Mouse (Mus musculus) intestine, postnatal 0 days (tissue): ENCODE results near the gene Ubr1. TPM values are rescaled to one million over a fixed set of nuclear protein-coding genes. Genes with fewer than 3 reads are reported as not detected.
A peak's percentile ranks its signal among the peaks of the same experiment; 100 is the strongest.

Experiments used
- ATAC-seq: fragments of 200-750 bp; cut with Nextera tagmentation; 2 replicates; pipeline ENCODE4 v1.8.0; 2017; ENCODE audit warnings: mild to moderate bottlenecking, moderate TSS enrichment, moderate library complexity
- H3K27ac ChIP-seq: fragments of 300-500 bp; sonication (generic); 2 replicates; pipeline ENCODE4 v1.5.1; 2014; ENCODE audit warnings: mild to moderate bottlenecking, low read depth, low read length, moderate library complexity
- H3K27me3 ChIP-seq: fragments of 300-500 bp; sonication (generic); replicated peaks from 2 replicates; pipeline ENCODE4 v1.6.1; 2014; ENCODE audit warnings: low read length, mixed read lengths; ENCODE audit not compliant: control insufficient read depth, insufficient read depth
- H3K36me3 ChIP-seq: fragments of 300-500 bp; sonication (generic); 2 replicates; pipeline ENCODE4 v1.6.1; 2014; ENCODE audit warnings: mild to moderate bottlenecking, moderate library complexity; ENCODE audit not compliant: control insufficient read depth, insufficient read depth
- H3K4me1 ChIP-seq: fragments of 300-500 bp; sonication (generic); replicated peaks from 2 replicates; pipeline ENCODE4 v1.6.1; 2014; ENCODE audit warnings: antibody characterized with exemption, low read length, mixed read lengths; ENCODE audit not compliant: control insufficient read depth, insufficient read depth
- H3K4me2 ChIP-seq: fragments of 300-500 bp; sonication (generic); replicated peaks from 2 replicates; pipeline ENCODE4 v1.6.1; 2014; ENCODE audit warnings: low read depth, mild to moderate bottlenecking, moderate library complexity
- H3K4me3 ChIP-seq: fragments of 300-500 bp; sonication (generic); 2 replicates; pipeline ENCODE4 v1.5.1; 2014; ENCODE audit warnings: low read depth, low read length
- H3K9ac ChIP-seq: fragments of 300-500 bp; sonication (generic); 2 replicates; pipeline ENCODE4 v1.6.1; 2014; ENCODE audit warnings: mild to moderate bottlenecking, low read depth, low read length
- H3K9me3 ChIP-seq: fragments of 300-500 bp; sonication (generic); 2 replicates; pipeline ENCODE4 v1.6.1; 2016; ENCODE audit warnings: mixed run types; ENCODE audit not compliant: control insufficient read depth
- CTCF ChIP-seq: sonication (generic); IDR thresholded peaks from 2 replicates; pipeline ENCODE4 v1.5.1; 2016; ENCODE audit warnings: low read depth, mild to moderate bottlenecking, control low read depth, antibody characterized with exemption, moderate library complexity
- WGBS: fragments of 180-500 bp; shearing (Covaris S2); extraction: QIAGEN DNeasy Blood & Tissue Kit; methylation state at CpG from one replicate; pipeline ENCODE4 v1.1.7; 2014; 5-methylcytosine and 5-hydroxymethylcytosine counted together
- polyA plus RNA-seq: library from polyadenylated mRNA; unstranded; fragments of >200 nt; fragmentation: Nextera tagmentation; extraction: Ambion mirVana; gene quantifications from 2 replicates; pipeline ENCODE4 v1.2.1, GENCODE M21; 2015

The Ubr1 gene
- polyA plus RNA-seq, 1 experiment from 2014 or later = 6.5 TPM

- TF ChIP-seq CTCF = no peak
Measured at GRCm38 (mm10) chr2:120858131-120858530, 112.4 kb downstream of the Ubr1 start.

GRCm38 (mm10) chr2:120853151-120853550, 117.4 kb downstream of the Ubr1 start:
- Histone ChIP-seq H3K4me1 (no peaks in the 10 kb centered on the region), H3K36me3 (no peaks in the 10 kb centered on the region), H3K9me3 (no peaks in the 10 kb centered on the region), H3K27me3 (no peaks in the 10 kb centered on the region), H3K27ac (no peak overlapping the region; the same call in 1 of the 2 replicates), H3K4me3 (no peak overlapping the region), H3K4me2 (no peak overlapping the region), H3K9ac (no peak overlapping the region)
- WGBS = 62% methylated on average over 3 of the region's 3 CpGs
- no peak for TF ChIP-seq CTCF
- ATAC-seq = no peak

More at GRCm38 (mm10) chr2:120858131-120858530, 112.4 kb downstream of the Ubr1 start:
- no peak overlapping the region for H3K27ac ChIP-seq
- H3K27me3 ChIP-seq = no peaks in the 10 kb centered on the region
- no peak overlapping the region for H3K9ac ChIP-seq
- H3K4me2 ChIP-seq = no peak overlapping the region
- peaks cover 14% of the 10 kb centered on the region; the same call in 1 of the 2 replicates for H3K36me3 ChIP-seq
- ATAC-seq = no peak
- 93% methylated on average over 3 of the region's 3 CpGs for WGBS
- no peaks in the 10 kb centered on the region for H3K9me3 ChIP-seq
- H3K4me3 ChIP-seq = no peak overlapping the region
- H3K4me1 ChIP-seq = no peaks in the 10 kb centered on the region

GRCm38 (mm10) chr2:120852626-120853025, 117.9 kb downstream of the Ubr1 start:
- Histone ChIP-seq H3K36me3 (no peaks in the 10 kb centered on the region), H3K9ac (no peak overlapping the region), H3K27ac (no peak overlapping the region), H3K27me3 (no peaks in the 10 kb centered on the region), H3K9me3 (no peaks in the 10 kb centered on the region), H3K4me2 (no peak overlapping the region), H3K4me3 (no peak overlapping the region), H3K4me1 (no peaks in the 10 kb centered on the region)
- WGBS = 27% methylated on average over 1 of the region's 1 CpGs
- TF ChIP-seq CTCF = no peak
- ATAC-seq = no peak

- Histone ChIP-seq H3K4me3 (peak within 1 kb of the TSS; percentile 85), H3K36me3 (no peaks in the 10 kb centered on the region), H3K27ac (0 out of 2 replicates have a peak within 1 kb of the TSS, but pooled peaks have one; percentile 24), H3K4me1 (no peaks in the 10 kb centered on the region), H3K4me2 (peak within 1 kb of the TSS; percentile 72), H3K27me3 (no peaks in the 10 kb centered on the region), H3K9me3 (no peaks in the 10 kb centered on the region), H3K9ac (peak within 1 kb of the TSS; percentile 75)
- 1% methylated on average over 39 of the region's 39 CpGs for WGBS
- ATAC-seq = peak; percentile 99
- TF ChIP-seq CTCF = peak; percentile 43
Measured at GRCm38 (mm10) chr2:120850424-120851082, 120.0 kb downstream of the Ubr1 start, which contains the start of gene Ttbk2. Gene Ttbk2, minus strand, starts transcription at chr2:120850604.

GRCm38 (mm10) chr2:120849449-120850423, 120.8 kb downstream of the Ubr1 start, which contains the start of gene Cdan1:
Gene Cdan1, minus strand, starts transcription at chr2:120850128.
- Histone ChIP-seq H3K27ac (0 out of 2 replicates have a peak within 1 kb of the TSS, but pooled peaks have one; percentile 24), H3K4me2 (peak within 1 kb of the TSS; percentile 72), H3K9ac (peak within 1 kb of the TSS; percentile 75), H3K9me3 (no peaks in the 10 kb centered on the region), H3K4me3 (peak within 1 kb of the TSS; percentile 85), H3K4me1 (no peaks in the 10 kb centered on the region), H3K27me3 (no peaks in the 10 kb centered on the region), H3K36me3 (no peaks in the 10 kb centered on the region)
- TF ChIP-seq CTCF = no peak
- 1% methylated on average over 52 of the region's 71 CpGs for WGBS
- ATAC-seq = peak; percentile 60

- Histone ChIP-seq H3K4me1 (no peaks in the 10 kb centered on the region), H3K4me3 (no peak overlapping the region), H3K27me3 (no peaks in the 10 kb centered on the region), H3K27ac (no peak overlapping the region), H3K4me2 (no peak overlapping the region), H3K36me3 (no peaks in the 10 kb centered on the region), H3K9me3 (no peaks in the 10 kb centered on the region), H3K9ac (no peak overlapping the region)
- no peak for ATAC-seq
- no peak for TF ChIP-seq CTCF
- 97% methylated on average over 1 of the region's 1 CpGs for WGBS
Measured at GRCm38 (mm10) chr2:120845280-120845679, 125.2 kb downstream of the Ubr1 start.
